Mouse (Mus musculus): Measurements from ENCODE around the gene Tmem177. TPM values are rescaled to one million over a fixed set of nuclear protein-coding genes. Genes with fewer than 3 reads are reported as not detected.

Tmem177 gene
- 4.9 and 5.3 TPM in 2 replicates for polyA plus RNA-seq (2012; rRNA removed)

DNA sequence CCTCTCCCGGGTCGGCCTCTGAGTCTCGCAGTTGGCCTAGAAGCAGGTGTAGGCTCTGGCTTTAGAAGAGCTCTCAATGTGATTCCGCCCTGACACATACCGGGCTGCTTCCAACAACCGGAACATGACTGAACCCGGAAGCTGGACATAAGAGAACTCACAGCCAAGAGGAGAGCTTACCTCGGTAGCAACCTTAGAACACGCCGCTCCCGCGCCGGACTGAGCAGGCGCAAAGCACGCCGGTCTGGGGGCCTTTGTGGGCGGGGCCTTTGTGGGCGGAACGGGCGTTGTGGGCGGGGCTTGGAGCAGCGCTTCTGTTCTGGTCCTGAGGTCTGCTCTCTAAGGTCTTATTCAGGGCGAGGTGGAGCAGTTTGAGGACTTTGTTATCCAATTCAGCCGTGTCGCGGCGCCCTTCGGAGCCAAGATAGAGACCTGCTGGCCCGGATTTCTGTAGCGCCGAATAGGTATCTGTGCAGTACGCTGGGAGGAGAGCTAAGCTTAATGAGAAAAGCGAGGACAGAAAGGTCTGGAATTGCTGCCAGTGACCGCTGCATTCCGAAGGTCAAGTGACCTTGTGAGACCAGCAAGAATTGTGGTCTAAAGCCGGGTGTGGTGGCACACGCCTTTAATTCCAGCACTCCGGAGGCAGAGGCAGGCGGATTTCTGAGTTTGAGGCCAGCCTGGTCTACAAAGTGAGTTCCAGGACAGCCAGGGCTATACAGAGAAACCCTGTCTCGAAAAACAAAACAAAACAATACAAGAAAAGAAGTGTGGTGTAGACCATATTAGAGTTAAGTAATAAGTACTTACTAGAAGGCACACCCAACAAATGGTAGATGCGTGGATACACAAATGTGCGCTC is at the start of gene Tmem177:
Gene Tmem177, minus strand, starts transcription at position 256 of the 862 bp plus-strand sequence.
- 8% methylated on average over 42 of the region's 42 CpGs for WGBS
- DNase-seq (ENCODE audit: low read depth, low spot score), result peak; percentile 81

DNA sequence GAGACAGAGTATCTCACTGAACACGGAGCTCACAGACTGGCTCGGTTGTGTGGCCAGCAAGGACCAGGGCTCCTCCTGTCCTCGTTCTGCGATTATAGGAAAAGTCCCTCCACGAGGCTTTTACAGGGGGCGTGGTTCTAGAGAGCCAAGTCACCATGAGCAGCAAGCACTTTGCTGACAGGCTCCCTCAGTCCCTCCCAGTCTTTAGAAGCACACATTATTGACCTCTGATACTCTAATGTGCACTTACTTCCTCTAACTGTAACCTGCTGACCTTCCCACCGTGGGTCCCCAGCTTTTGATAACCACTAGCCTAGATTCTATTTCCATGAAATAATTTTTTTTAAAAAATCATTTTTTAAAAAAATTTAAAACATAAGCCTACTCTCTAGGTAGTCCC is 46.9 kb upstream of the Tmem177 start:
- DNase-seq (ENCODE audit: low read depth, low spot score), result no peak
- WGBS, result 25% methylated on average over 7 of the region's 7 CpGs

DNA sequence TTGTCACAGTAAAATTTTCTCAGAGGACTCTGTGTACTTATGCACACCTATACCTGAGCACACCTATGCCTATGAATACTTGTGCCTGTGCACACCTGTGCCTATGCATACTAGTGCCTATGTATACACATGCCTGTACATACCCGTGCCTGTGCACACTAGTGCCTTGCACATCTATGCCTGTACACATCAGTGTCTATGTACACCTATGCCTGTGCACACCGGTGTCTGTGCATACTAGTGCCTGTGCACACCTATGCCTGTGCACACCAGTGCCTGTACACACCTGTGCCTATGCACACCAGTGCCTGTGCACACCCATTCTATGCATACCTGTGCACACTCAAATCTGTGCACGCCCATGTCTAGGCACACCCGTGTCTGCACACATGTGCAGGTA is 46.5 kb upstream of the Tmem177 start:
- 84% methylated on average over 4 of the region's 4 CpGs for WGBS
- no peak for DNase-seq (ENCODE audit: low read depth, low spot score)

DNA sequence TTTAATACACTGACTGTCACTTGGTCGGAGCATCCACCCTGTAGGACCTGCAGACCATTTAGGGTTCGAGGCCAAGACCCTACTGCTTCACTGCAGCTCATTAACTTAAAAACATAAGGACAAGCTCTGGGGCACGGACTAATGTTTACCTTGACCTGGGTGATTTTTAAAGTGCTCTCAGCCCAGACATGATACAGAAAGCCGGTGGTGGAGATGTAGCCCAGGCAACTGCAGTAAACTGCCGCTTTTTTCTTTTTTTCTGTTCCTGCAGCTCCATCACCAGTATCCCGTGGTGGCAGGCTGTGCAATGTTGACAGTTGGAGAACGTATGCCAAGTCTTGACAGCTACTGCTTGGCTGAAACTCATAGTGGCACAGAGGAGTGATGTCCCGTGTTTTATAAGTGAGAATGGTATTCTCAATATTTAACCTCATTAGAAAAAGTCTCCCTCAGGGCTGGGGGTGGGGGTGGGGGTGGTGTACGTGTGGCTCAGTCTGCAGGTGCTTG is 44.8 kb upstream of the Tmem177 start:
- DNase-seq (ENCODE audit: low read depth, low spot score), result no peak

DNA sequence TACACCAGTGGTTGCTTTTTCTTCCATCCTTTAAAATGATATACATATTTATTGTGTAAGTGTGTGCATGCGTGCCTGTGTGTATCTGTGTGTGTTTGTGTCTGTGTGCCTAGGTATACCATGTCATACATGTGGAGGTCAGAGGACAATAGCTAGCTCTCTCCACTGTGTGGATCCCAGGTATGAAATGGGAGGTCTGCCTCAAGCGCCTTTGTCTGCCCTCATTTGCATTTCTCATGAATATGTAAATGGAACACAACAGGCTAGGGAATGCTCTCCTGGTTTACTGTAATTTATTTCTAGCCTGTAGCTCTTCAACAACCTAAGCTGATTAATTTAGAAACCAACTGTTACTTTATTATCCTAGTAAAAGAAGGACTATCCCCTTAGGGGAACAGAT is 41.7 kb upstream of the Tmem177 start:
- DNase-seq (ENCODE audit: low read depth, low spot score), result no peak
- WGBS, result 90% methylated on average over 2 of the region's 2 CpGs

More for the DNA sequence above, 44.8 kb upstream of the Tmem177 start:
- WGBS, result 24% methylated on average over 9 of the region's 9 CpGs

DNA sequence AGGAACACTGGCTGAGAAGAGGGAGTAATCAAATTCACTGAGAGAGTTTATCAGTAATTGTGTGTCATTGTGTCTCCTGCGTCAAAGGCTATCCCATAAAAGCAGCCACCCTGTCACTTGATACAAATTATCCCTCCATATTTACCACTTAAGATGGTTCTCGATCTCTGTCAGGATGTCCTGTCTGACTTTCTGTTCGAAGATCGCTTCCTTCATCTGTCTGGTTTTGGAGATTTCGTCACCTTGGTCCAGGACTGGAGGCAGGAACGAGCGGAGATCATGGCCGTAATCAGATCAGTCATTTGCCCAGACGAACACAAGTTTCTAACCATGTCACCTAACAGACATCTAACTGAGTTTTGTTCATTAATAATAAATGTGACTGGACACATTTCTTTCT is 40.4 kb upstream of the Tmem177 start:
- 83% methylated on average over 9 of the region's 9 CpGs for WGBS
- DNase-seq (ENCODE audit: low read depth, low spot score), result no peak

DNA sequence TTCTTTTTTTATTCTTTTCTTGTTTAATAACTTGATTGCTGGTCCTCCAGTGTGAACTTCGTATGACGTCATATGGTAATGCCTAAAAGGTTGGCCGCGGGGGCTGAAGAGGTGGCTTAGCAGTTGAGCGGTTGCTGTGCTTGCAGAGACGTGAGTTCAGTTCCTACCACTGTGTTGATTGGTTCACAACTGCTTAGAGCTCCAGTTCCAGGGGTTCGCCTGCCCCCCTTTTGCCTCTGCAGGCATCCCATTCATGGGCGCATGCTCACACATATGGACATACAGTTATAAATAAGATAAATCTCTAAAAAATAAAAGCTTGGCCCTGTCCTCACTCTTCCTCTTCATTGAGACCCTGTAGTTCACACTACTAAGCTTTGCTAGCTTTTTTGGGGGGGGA is 37.1 kb upstream of the Tmem177 start:
- DNase-seq (ENCODE audit: low read depth, low spot score), result no peak
- 88% methylated on average over 8 of the region's 8 CpGs for WGBS

DNA sequence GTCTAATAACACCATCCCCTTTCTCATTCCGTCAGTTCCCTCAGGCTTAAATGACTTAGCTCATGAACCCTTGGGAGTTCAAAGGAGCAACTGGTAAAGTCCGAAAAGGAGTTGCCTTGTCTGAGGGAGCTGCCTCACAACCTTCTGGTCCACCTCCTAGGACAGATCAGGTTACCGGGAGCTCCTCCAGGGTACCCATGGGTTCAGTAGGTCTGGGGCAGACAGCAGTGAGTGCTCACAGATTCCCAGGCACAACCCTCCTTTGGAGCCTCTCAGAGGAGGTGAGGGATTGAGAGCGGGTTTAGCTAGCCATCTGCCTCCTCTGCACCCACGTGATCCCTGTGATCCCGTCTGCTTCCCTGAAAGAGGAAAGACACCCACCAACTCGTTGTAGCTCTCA is 23.9 kb upstream of the Tmem177 start:
- 48% methylated on average over 7 of the region's 7 CpGs for WGBS
- no peak for DNase-seq (ENCODE audit: low read depth, low spot score)

DNA sequence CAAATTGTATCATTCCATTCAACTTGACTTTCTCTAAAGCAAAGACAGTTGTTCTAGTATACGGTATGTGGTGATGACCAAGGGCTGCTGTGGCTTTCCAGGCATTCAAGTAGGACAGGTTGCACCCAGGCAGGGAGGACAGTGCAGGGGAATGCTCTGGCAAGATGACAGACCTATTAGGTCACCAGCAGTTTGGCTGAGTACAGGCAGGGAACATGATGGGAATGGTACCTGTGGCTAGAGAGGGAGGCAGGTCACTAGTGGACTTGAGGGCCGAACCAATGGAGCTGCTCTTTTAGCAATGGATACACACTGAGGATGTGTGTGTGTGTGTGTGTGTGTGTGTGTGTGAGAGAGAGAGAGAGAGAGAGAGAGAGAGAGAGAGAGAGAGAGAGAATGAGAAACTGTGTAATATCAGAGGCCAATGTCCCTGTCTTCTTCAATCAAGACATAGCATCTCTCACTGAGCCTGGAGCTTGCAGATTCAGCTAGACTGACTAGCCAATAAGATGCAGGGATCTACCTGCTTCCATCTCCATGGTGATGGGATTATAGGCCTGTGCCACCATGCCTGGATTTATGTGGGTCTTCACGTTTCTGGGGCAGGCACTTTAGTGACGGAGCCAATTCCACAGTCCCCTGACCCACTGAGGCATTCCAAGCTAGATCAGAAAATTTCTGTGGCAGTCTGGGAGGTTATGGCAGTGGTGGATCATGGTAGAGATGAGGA is 18.6 kb upstream of the Tmem177 start:
- WGBS, result 82% methylated on average over 4 of the region's 4 CpGs

DNA sequence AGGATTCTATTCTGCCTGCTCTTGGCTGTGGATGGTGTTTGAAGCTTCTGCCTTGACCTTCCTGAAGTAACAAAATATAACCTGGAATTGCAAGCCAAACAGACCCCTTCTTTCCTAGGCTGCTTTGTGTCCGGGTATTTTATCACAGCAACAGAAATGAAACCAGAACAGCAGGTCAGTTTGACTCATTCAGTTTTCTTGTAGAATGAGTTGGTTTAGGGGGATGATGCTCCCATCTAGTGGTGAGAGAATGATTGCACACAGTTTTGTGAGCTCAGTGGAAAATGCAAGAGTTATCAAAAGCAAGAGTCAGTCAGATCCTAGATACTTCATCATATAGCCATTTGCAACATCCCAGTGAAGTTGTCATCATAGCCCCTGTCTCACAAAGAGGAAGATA is 16.7 kb upstream of the Tmem177 start:
- DNase-seq (ENCODE audit: low read depth, low spot score), result no peak
- WGBS, result 15% methylated on average over 1 of the region's 1 CpGs

More for the DNA sequence above, 18.6 kb upstream of the Tmem177 start:
- no peak for DNase-seq (ENCODE audit: low read depth, low spot score)

DNA sequence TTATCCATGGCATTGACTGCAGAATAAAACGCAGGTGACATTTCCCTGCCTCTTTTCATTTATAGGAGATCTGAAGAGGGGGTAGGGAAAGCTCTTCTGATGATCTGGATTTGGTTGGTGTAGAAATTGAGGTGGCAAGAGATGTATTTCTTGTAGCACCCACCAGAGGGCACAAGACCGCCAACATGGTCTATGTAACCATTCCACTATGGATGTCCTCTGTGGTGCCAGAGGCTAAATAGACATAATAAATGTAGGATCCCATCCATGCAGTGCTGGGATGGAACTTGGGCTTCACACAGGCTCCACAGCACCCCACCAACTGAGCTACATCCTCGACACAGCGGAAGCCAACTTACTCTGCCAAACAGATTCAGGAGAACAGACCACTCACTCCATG is 6.3 kb upstream of the Tmem177 start:
- WGBS, result 59% methylated on average over 4 of the region's 4 CpGs
- DNase-seq (ENCODE audit: low read depth, low spot score), result no peak

DNA sequence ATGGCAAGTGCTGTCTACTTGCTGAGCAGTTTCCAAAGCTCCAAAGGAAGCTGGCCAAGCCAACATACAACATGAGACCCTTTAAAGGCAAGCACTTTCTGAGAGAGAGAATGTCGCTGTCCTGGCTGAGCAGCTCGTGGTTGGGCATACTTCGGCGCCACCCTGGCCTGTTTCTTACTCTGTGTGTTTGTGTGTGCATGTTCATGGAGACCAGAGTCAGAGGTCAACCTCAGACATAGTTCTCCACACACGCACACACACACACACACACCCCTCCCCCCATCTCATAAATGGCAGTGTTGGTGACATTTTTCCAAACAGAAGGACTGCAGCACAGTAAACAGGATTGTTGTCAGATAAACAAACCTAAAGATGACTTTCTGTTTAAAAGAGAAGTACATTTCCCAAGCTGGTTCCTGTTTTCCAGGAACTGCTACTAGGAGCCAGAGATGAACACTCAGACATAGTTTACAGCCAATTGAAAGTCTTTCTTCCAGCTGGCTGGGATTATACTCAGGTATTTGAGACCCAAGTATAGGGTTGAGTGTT is 3.9 kb upstream of the Tmem177 start:
- 77% methylated on average over 5 of the region's 5 CpGs for whole genome bisulfite sequencing
- no peak for DNase-seq (ENCODE audit: low read depth, low spot score)

DNA sequence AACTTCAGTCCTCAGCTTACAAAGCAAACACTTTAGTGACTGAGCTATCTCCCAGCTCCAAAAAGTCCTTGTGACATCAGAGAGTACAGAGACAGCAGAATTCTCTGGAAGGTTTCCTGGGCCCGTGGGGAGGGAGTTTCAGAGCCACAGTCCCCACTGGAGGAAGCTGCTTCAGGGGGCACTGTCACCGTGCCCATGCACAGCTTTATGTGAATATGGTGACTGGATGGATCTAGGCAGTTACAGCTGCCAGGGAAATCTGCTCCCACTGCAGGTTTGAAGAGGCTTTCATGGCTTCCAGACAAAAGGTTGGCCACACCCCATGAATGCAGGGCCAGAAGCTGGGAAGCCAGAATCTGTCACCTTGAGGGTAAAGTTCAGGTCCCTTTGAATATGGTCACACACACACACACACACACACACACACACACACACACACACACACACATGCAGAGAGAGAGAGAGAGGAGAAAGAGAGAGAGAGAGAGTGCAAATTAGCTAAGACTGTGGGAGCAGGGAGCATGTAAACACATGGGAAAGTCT is 5.7 kb downstream of the Tmem177 start:
- no peak for DNase-seq (ENCODE audit: low read depth, low spot score)
- 50% methylated on average over 2 of the region's 2 CpGs for WGBS

DNA sequence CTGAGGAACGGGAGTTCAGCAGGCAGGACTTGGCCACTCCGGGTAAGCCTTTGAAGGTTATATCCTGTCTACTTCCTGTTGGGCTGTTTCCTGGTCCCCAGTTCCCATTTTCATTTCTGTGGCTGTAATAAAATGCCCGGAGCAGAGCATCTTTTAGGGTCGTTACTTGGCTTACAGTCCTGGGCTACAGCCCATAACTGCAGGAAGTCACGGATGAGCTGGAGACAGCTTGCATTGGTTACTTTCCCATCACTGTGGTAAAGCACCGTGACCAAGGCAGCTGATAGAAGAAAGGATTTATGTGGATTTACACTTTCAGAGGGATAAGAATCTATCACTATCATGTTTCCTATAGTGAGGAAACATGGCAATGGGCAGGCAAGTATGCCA is 9.8 kb downstream of the Tmem177 start:
- no peak for DNase-seq (ENCODE audit: low read depth, low spot score)
- 49% methylated on average over 6 of the region's 6 CpGs for WGBS

DNA sequence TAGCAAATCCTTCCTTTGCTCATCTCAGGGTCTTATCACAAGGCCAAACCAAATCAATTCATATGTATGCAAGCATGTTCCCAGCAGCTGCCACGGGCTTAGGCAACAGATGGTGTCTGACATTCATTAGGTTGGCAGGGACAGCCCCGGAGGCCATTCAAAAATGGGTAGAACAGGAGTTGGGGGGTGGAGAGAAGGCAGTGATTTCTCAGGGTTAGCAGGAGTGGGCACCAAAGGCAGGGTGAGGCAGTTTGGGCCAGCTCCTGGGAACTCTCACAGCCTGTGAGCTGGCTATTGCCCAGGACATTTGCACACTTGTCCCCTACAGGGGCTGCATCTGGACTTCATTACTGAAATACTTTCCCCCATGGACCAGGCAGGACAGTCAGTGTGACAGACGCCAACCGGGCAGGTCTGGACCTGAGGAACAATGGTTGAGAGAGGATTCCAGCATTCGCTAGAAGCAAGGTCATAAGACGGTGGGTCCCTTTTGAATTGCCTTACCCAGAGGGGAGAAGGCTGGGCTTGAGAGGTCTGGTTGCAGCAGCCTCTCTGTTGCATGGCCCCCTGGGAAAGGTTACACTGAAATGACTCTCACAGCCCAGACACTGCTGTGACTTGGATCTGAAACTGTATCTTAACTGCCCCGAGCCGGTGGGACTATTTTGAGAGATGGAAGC is 10.3 kb downstream of the Tmem177 start:
- no peak for DNase-seq (ENCODE audit: low read depth, low spot score)
- 78% methylated on average over 8 of the region's 8 CpGs for WGBS

DNA sequence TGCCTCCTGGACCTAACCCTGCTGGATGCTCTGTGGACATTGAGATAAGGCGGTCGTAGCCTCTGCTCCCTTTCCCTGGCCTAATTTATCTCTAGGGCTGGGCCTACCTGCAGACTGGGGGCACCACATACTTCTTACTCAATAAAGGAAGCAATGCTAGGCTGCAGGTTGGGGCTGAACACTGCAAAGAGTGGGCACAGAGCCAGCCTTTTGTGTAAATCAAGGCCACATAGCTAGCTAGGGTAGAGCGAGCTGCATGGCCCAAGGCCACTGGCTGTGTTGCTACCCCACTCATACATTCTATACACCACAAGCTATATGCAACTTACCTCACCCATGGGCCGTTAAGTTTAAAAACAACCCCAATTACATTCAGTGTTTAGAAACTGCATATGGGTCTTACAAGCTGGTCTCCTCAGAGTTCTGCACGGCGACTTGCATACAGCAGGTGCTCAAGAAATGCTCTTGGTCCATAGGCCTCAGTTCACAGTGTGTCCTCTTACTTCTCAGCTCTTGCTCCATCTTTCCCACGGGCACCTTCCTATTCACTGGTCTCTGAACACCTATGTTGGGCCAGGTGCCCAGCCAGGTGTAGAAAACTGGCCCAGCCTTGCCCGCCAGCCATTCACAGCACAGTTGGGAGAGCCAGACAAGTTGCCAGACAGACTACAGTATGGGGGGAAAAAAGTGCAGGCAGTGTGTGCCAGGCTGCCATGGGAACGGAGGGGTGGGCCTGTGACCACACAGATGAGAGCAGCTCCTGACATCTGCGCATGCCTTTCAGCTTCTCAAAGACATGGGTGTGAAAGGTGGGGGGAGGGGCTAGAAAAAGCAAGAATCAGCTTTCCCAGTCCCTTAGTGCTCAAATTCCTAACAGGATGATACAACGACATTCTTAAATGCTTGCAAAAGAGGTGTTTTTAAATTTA is 13.5 kb downstream of the Tmem177 start:
- no peak for DNase-seq (ENCODE audit: low read depth, low spot score)
- WGBS, result 67% methylated on average over 11 of the region's 11 CpGs

DNA sequence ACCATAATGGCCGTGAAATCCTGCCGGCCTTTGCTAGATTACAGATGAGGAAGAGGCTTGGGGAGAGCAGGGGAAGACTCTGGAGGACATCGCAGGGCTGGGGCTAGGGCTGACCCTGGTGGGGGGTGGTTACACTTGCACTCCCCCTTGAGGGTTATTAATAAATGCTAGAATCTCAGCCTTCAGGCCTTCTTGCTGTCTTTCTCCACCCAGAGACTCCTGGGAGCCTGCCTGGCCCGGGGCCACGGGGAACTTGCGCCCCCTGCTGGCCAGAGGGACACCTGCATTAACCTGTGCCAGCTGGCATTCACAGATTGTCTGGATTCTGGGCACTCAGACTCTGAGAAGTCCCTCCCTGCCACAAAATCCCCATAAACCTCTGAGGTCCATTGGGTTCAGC is 18.1 kb downstream of the Tmem177 start:
- WGBS, result 39% methylated on average over 6 of the region's 6 CpGs
- peak; percentile 22 for DNase-seq (ENCODE audit: low read depth, low spot score)

DNA sequence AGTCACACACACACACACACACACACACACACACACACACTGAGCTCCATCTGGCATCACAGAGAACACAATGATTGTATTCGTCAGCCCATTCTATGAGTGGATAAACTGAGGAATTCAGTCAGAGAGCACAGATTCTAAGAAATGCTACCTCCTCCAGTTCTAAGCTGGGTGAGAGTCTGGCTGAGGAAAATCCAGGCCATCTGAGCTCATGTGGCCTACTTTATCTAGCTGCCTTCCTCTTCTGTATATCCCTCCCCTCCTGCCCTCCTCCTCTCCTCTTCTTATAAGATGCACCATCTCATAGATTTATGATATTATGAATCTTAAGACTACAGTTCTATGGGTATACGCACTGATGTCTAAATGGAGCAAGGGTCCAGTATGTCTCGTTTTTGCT is 19.4 kb downstream of the Tmem177 start:
- WGBS, result 86% methylated on average over 3 of the region's 3 CpGs
- no peak for DNase-seq (ENCODE audit: low read depth, low spot score)

DNA sequence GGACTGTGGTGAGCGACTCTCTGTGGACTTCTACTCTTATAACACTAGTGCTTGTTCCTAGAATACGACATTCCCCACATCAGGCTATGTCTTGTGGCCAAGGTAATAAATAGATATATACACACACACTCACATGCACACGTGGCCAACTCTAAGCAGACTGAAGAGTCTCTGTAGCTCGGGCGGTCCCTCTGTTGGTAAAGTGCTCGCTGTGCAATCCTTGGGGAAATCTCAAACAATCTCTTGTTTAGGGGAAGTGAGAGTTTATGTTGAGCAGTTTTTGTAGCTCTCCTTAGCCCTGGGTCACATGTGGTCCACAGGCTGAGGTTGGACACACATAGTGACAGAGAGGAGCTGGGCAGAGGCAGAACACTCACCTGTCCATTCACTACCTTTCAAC is 20.1 kb downstream of the Tmem177 start:
- no peak for DNase-seq (ENCODE audit: low read depth, low spot score)
- WGBS, result 37% methylated on average over 6 of the region's 6 CpGs

Data from large intestine, adult 2 months (tissue).